Mouse (Mus musculus) heart, postnatal 0 days (tissue): ENCODE measurements around the gene B3gat3. TPM values are rescaled to one million over a fixed set of nuclear protein-coding genes. Genes with fewer than 3 reads are reported as not detected.
"Not testable (repeated sequence)": the region's sequence is repeated elsewhere in the genome, so short reads cannot be mapped to it uniquely, and the experiment has no call there.

Experiments
- ATAC-seq: fragments of 200-750 bp; cut with Nextera tagmentation; 2 replicates; pipeline ENCODE4 v1.8.0; 2017; ENCODE audit warnings: low read depth, moderate number of reproducible peaks, moderate library complexity; ENCODE audit not compliant: insufficient read depth
- DNase-seq: peaks from one replicate; pipeline ENCODE4 v3.0.0-alpha.2; 2016; ENCODE audit warnings: low spot score
- H3K27ac ChIP-seq: fragments of 300-500 bp; sonication (generic); 2 replicates; pipeline ENCODE4 v1.5.1; 2014; ENCODE audit warnings: low read depth, mild to moderate bottlenecking
- H3K27me3 ChIP-seq: fragments of 300-500 bp; sonication (generic); 2 replicates; pipeline ENCODE4 v1.6.1; 2014; ENCODE audit warnings: low read length, mixed read lengths; ENCODE audit not compliant: control insufficient read depth, insufficient read depth
- H3K36me3 ChIP-seq: fragments of 300-500 bp; sonication (generic); replicated peaks from 2 replicates; pipeline ENCODE4 v1.6.1; 2014; ENCODE audit warnings: low read length, mixed read lengths; ENCODE audit not compliant: control insufficient read depth, insufficient read depth
- H3K4me1 ChIP-seq: fragments of 300-500 bp; sonication (generic); 2 replicates; pipeline ENCODE4 v1.6.1; 2014; ENCODE audit warnings: antibody characterized with exemption; ENCODE audit not compliant: control insufficient read depth, insufficient read depth
- H3K4me2 ChIP-seq: fragments of 300-500 bp; sonication (generic); 2 replicates; pipeline ENCODE4 v1.6.1; 2014; ENCODE audit warnings: low read depth, mild to moderate bottlenecking, low read length, moderate library complexity
- H3K4me3 ChIP-seq: fragments of 300-500 bp; sonication (generic); 2 replicates; pipeline ENCODE4 v1.5.1; 2014; ENCODE audit warnings: low read depth, low read length
- H3K9ac ChIP-seq: fragments of 300-500 bp; sonication (generic); replicated peaks from 2 replicates; pipeline ENCODE4 v1.6.1; 2014; ENCODE audit warnings: low read depth, low read length, mixed read lengths
- H3K9me3 ChIP-seq: fragments of 300-500 bp; sonication (generic); replicated peaks from 2 replicates; pipeline ENCODE4 v1.6.1; 2016; ENCODE audit warnings: low read length; ENCODE audit not compliant: control insufficient read depth
- CTCF ChIP-seq: IDR thresholded peaks from 2 replicates; pipeline ENCODE4 v1.5.1; 2016; ENCODE audit warnings: antibody characterized with exemption, control low read depth, low read depth
- EP300 ChIP-seq: IDR thresholded peaks from 2 replicates; pipeline ENCODE4 v1.6.1; 2016; ENCODE audit warnings: antibody characterized with exemption, low read depth
- WGBS: fragments of 180-500 bp; shearing (Covaris S2); extraction: QIAGEN DNeasy Blood & Tissue Kit; methylation state at CpG from one replicate; pipeline ENCODE4 v1.1.7; 2014; 5-methylcytosine and 5-hydroxymethylcytosine counted together
- polyA plus RNA-seq: library from polyadenylated mRNA; unstranded; fragments of >200 nt; fragmentation: Nextera tagmentation; extraction: Ambion mirVana; gene quantifications from 2 replicates; pipeline ENCODE4 v1.2.1, GENCODE M21; 2015
- total RNA-seq: library from RNA; depleted of rRNA; stranded (reverse); fragments of >200 nt; gene quantifications from 2 replicates; pipeline ENCODE4 v1.2.3, GENCODE M21; 2014; ENCODE audit warnings: low replicate concordance; rRNA removed

B3gat3 gene
- 41.5 and 54.2 TPM in 2 replicates for total RNA-seq
- polyA plus RNA-seq, result 26.8 and 29.1 TPM in 2 replicates

DNA sequence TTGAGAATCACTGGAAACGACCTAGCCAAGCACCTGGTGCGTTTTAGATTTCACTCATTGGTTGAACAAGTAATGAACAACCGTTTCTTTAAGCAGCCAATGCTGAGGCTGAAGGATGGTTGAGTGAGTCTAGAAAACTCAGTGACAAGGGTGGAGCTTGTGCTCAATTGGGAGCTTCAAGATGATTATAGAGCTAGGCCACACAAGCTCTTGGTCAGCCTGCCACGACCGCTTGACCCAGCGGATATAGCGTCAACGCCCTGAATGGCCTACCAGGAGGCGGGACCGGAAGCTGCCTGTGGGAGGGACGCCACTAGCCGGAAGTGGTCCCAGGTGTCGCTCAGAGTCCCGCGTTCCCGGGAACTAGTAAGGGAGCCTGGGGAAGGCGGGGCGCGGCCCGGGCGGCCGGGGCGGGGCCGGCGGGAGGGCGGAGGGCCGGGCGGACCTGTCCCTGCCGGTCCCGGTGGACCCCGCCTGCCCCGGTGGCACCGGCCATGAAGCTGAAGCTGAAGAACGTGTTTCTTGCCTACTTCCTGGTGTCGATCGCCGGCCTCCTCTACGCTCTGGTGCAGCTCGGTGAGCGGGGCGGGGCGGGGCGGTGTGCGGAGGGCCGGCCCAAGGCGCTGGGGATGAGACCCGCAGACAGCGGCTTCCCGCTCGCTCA lies at the start of gene B3gat3:
TSS of gene B3gat3 (plus strand) at position 302 of the 664 bp plus-strand sequence.
- H3K4me3 ChIP-seq, result peak within 1 kb of the TSS; percentile 75
- peaks cover 15% of the 10 kb centered on the region for H3K4me1 ChIP-seq
- DNase-seq (peak; percentile 92), ATAC-seq (peak; percentile 97)
- peak within 1 kb of the TSS; percentile 90 for H3K4me2 ChIP-seq
- TF ChIP-seq EP300, result no peak
- TF ChIP-seq CTCF, result no peak
- H3K9ac ChIP-seq, result peak within 1 kb of the TSS; percentile 81
- 2% methylated on average over 49 of the region's 50 CpGs for WGBS
- no peaks in the 10 kb centered on the region for H3K9me3 ChIP-seq
- no peaks in the 10 kb centered on the region for H3K27me3 ChIP-seq
- peaks cover 30% of the 10 kb centered on the region for H3K36me3 ChIP-seq
- H3K27ac ChIP-seq, result peak within 1 kb of the TSS; percentile 87

- not testable (repeated sequence) for H3K9me3 ChIP-seq, H3K4me1 ChIP-seq, ATAC-seq, DNase-seq, H3K27me3 ChIP-seq
- Histone ChIP-seq H3K4me3 (peak overlapping the region; percentile 71), H3K27ac (peak overlapping the region; percentile 85), H3K9ac (peak overlapping the region; percentile 92; the same call in 1 of the 2 replicates), H3K4me2 (peak overlapping the region; percentile 79), H3K36me3 (peaks cover 21% of the 10 kb centered on the region)
- 72% methylated on average over 2 of the region's 3 CpGs for WGBS
These were observed 49.8 kb upstream of the B3gat3 start for GRCm38 (mm10) chr19:8870381-8870780.

DNA sequence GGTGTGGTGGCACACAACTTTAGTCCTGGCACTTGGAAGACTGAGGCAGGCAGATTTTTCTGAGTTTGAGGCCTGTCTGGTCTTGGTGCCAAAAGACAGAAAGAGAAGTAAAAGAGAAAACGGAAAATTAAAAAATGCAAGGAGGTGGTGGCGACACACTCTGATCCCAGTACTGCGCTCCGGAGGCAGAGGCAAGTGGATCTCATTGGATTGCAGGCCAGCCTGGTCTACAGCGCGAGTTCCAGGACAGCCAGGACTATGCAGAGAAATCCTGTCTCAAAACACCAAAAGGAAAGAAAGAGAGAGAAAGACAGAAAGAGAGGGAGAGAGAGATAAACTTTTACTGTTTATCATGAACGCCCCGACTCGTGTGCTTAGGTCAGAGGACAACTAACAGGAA lies 49.3 kb upstream of the B3gat3 start:
- TF ChIP-seq CTCF (no peak), EP300 (no peak)
- peak overlapping the region; percentile 85 for H3K27ac ChIP-seq
- WGBS, result 27% methylated on average over 9 of the region's 9 CpGs
- H3K27me3 ChIP-seq, result no peaks in the 10 kb centered on the region
- H3K9ac ChIP-seq, result peak overlapping the region; percentile 92
- H3K9me3 ChIP-seq, result no peaks in the 10 kb centered on the region
- no peak for ATAC-seq
- peak overlapping the region; percentile 79 for H3K4me2 ChIP-seq
- peaks cover 26% of the 10 kb centered on the region for H3K36me3 ChIP-seq
- H3K4me3 ChIP-seq, result peak overlapping the region; percentile 71
- no peaks in the 10 kb centered on the region; the same call in 1 of the 2 replicates for H3K4me1 ChIP-seq
- peak; percentile 19 for DNase-seq

DNA sequence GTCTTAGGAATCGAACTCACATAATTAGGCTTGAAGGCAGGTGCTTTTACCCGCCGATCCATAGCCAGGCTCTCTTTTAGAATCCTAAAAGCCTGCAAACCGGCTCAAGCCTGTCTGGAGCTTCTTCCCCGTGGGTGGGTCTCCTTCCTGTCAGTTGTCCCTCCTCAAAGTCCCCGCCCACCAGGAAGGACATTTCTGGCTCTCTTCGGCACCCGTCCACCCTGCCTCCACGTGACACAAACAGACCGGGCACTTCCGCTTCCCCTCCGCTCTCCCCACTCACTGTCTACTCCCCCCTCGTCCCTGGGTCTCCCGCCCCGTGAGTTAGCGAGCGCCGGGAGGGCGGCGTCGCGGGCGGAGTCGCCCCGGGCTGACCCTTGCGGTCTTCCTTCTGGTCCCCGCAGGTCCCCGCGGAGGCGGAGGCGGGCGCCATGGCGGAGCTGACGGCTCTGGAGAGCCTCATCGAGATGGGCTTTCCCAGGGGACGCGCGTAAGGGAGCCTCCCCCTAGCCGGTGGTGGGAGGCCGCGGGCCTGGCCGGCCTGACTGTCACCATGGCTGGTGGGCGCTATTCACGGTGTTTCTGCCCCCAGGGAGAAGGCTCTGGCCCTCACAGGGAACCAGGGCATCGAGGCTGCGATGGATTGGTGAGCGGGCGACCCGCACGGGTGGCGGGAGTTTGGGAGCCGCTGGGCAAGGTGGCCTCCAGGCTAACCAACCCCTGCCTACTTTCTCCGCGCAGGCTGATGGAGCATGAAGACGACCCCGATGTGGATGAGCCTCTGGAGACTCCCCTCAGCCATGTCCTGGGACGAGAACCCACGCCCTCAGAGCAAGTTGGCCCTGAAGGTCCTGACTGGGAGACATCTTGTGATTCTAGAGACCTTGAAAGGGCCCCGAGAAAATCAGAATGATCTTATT lies 48.6 kb upstream of the B3gat3 start, which contains the start of gene Ubxn1:
TSS of gene Ubxn1 (plus strand) at position 230 of the 920 bp plus-strand sequence.
- TF ChIP-seq CTCF (no peak), EP300 (0 out of 2 replicates have a peak, but pooled peaks have one; percentile 61)
- H3K4me2 ChIP-seq, result peak within 1 kb of the TSS; percentile 79
- peak within 1 kb of the TSS; percentile 92 for H3K9ac ChIP-seq
- no peaks in the 10 kb centered on the region; the same call in 1 of the 2 replicates for H3K4me1 ChIP-seq
- peak; percentile 98 for ATAC-seq
- peak; percentile 99 for DNase-seq
- WGBS, result under 1% methylated on average over 59 of the region's 59 CpGs
- H3K27ac ChIP-seq, result peak within 1 kb of the TSS; percentile 85
- peak within 1 kb of the TSS; percentile 71 for H3K4me3 ChIP-seq
- no peaks in the 10 kb centered on the region for H3K27me3 ChIP-seq
- peaks cover 33% of the 10 kb centered on the region for H3K36me3 ChIP-seq
- no peaks in the 10 kb centered on the region for H3K9me3 ChIP-seq

- 64% methylated on average over 10 of the region's 10 CpGs for whole genome bisulfite sequencing
- Histone ChIP-seq H3K27ac (peak overlapping the region; percentile 82), H3K4me3 (peak overlapping the region; percentile 71), H3K9ac (peak overlapping the region; percentile 92), H3K27me3 (no peaks in the 10 kb centered on the region), H3K9me3 (no peaks in the 10 kb centered on the region), H3K4me1 (no peaks in the 10 kb centered on the region; the same call in 1 of the 2 replicates), H3K4me2 (peak overlapping the region; percentile 79), H3K36me3 (peaks cover 38% of the 10 kb centered on the region)
- no peak for TF ChIP-seq EP300
- no peak for TF ChIP-seq CTCF
- DNase-seq (no peak), ATAC-seq (no peak)
These were observed 47.8 kb upstream of the B3gat3 start for GRCm38 (mm10) chr19:8872266-8872840.
